Mouse (Mus musculus): ENCODE data around the gene Usp17lb. TPM values are rescaled to one million over a fixed set of nuclear protein-coding genes. Genes with fewer than 3 reads are reported as not detected.
"Not testable (repeated sequence)": the region's sequence is repeated elsewhere in the genome, so short reads cannot be mapped to it uniquely, and the experiment has no call there.

Usp17lb gene
- polyA plus RNA-seq, 1 experiment from 2014 or later: not detected

DNA sequence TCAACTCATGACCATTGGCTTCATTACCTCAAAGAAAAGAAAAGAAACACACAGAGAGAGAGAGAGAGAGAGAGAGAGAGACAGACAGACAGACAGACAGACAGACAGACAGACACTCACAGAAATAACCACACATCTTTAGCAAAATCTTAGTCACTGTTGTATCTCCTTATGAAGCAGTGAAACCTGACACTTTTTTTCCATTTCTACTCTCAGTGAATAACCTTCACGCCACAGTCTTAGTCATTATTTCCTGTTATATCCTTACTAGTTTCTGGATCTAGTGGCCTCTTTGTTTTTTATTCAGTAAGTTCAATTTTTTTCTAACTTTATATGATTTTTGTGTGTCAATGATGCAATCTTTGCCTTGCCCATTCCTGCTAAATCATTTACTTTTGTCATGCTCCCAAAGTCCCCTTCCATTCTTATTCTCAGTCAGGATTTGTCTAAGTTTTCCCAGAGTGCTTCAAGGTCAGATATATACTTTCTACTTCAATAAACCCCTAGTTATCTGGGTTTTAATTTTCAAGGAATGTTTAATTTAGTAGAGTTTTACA lies 1.4 kb upstream of the Usp17lb start:
- Histone ChIP-seq H3K36me3 (ENCODE audit: insufficient read depth, low read length) (no peaks in the 10 kb centered on the region), H3K9me3 (replicated peaks; ENCODE audit: low read length) (no peaks in the 10 kb centered on the region), H3K4me3 (replicated peaks; ENCODE audit: low read depth, low read length) (no peak overlapping the region), H3K4me1 (replicated peaks; ENCODE audit: insufficient read depth, low read length) (no peaks in the 10 kb centered on the region), H3K27me3 (ENCODE audit: insufficient read depth, low read length) (no peaks in the 10 kb centered on the region), H3K4me2 (ENCODE audit: low read length) (no peak overlapping the region), H3K9ac (ENCODE audit: low read depth, low read length) (no peak overlapping the region), H3K27ac (no peak overlapping the region)
- DNase-seq (ENCODE audit: low spot score) (no peak), ATAC-seq (replicated peaks; ENCODE audit: low FRiP score, low read depth) (no peak)
- TF ChIP-seq CTCF (IDR thresholded peaks at IDR 0.05; ENCODE audit: low read depth): no peak
- WGBS: 79% methylated on average over 1 of the region's 1 CpGs

DNA sequence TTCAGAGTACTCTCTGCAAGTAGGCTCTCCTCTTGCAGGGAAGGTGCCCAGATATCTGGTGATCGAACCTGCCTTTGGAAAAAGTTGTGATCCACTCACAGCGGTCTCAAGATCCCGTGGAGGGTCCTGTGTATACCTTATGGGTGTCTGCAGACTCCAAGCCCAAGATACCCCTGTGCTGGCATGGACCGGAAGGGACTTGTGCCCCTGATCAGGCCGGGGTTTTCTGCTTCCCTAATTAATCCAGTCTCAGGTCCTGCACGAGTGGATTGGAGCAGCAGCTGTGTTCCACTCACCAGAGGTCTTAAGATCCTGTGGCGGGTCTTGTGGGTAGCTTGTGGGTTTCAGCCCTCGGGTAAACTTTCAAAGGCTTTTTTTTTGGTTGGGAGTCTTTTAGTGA lies 32.1 kb downstream of the Usp17lb start:
- WGBS: 85% methylated on average over 8 of the region's 8 CpGs

DNA sequence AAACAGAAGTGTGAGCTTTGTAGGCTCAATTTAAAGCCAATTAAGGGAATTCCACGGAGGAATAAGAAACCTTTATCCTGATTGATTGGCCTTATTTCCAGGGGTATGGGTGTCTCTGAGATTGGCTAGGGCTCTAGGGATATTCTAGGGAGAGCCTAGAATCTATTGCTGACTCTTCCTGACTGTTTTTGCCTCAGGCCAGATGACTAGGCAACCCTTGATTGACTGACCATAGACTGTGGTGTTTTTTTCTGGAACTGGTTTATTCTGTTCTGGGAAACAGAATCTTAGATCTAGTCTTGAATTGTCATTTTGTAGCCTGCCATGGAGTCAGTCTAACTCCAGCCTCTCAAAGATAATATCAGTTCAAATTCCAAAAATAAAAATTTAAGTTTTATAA lies 51.6 kb downstream of the Usp17lb start:
- Histone ChIP-seq H3K9ac (ENCODE audit: low read depth, low read length) (no peak overlapping the region), H3K4me1 (replicated peaks; ENCODE audit: insufficient read depth, low read length) (no peaks in the 10 kb centered on the region), H3K27me3 (ENCODE audit: insufficient read depth, low read length) (no peaks in the 10 kb centered on the region), H3K4me2 (ENCODE audit: low read length) (no peak overlapping the region), H3K4me3 (replicated peaks; ENCODE audit: low read depth, low read length) (no peak overlapping the region), H3K27ac (no peak overlapping the region), H3K9me3 (replicated peaks; ENCODE audit: low read length) (no peaks in the 10 kb centered on the region), H3K36me3 (ENCODE audit: insufficient read depth, low read length) (no peaks in the 10 kb centered on the region)
- no peak for ATAC-seq (replicated peaks; ENCODE audit: low FRiP score, low read depth)
- no peak for TF ChIP-seq CTCF (IDR thresholded peaks at IDR 0.05; ENCODE audit: low read depth)
- DNase-seq (ENCODE audit: low spot score): no peak
- 64% methylated on average over 1 of the region's 1 CpGs for WGBS

More for the DNA sequence above, 32.1 kb downstream of the Usp17lb start:
- not testable (repeated sequence) for H3K9me3 ChIP-seq (replicated peaks; ENCODE audit: low read length); H3K4me1 ChIP-seq (replicated peaks; ENCODE audit: insufficient read depth, low read length); DNase-seq (ENCODE audit: low spot score); H3K4me2 ChIP-seq (ENCODE audit: low read length); H3K9ac ChIP-seq (ENCODE audit: low read depth, low read length); H3K4me3 ChIP-seq (replicated peaks; ENCODE audit: low read depth, low read length); H3K27me3 ChIP-seq (ENCODE audit: insufficient read depth, low read length); H3K36me3 ChIP-seq (ENCODE audit: insufficient read depth, low read length); ATAC-seq (replicated peaks; ENCODE audit: low FRiP score, low read depth); H3K27ac ChIP-seq

Other genes with a start within 250 kb of the Usp17lb start
- not detected in 2 replicates for gene Olfr655, start 240.8 kb downstream of the Usp17lb start, polyA plus RNA-seq (2015; fragmentation: Nextera tagmentation; extraction: Ambion mirVana)
- not detected in 2 replicates for gene Olfr656, start 228.6 kb downstream of the Usp17lb start, polyA plus RNA-seq (2015; fragmentation: Nextera tagmentation; extraction: Ambion mirVana)
- gene Olfr657, start 217.8 kb downstream of the Usp17lb start, polyA plus RNA-seq (2015; fragmentation: Nextera tagmentation; extraction: Ambion mirVana): not detected in 2 replicates
- 0.04 TPM in 1 of 2 replicates, not detected in the other for gene Olfr658, start 195.3 kb downstream of the Usp17lb start, polyA plus RNA-seq (2015; fragmentation: Nextera tagmentation; extraction: Ambion mirVana)
- not detected in 2 replicates for gene Olfr659, start 175.8 kb downstream of the Usp17lb start, polyA plus RNA-seq (2015; fragmentation: Nextera tagmentation; extraction: Ambion mirVana)
- not detected in 2 replicates for gene Olfr661, start 156.1 kb downstream of the Usp17lb start, polyA plus RNA-seq (2015; fragmentation: Nextera tagmentation; extraction: Ambion mirVana)
- not detected in 2 replicates for gene Usp17le, start 65.1 kb downstream of the Usp17lb start, polyA plus RNA-seq (2015; fragmentation: Nextera tagmentation; extraction: Ambion mirVana)
- not detected in 2 replicates for gene Usp17la, start 14.4 kb upstream of the Usp17lb start, polyA plus RNA-seq (2015; fragmentation: Nextera tagmentation; extraction: Ambion mirVana)
- not detected in 2 replicates for gene Olfr665, start 35.4 kb upstream of the Usp17lb start, polyA plus RNA-seq (2015; fragmentation: Nextera tagmentation; extraction: Ambion mirVana)
- gene Olfr666, start 53.3 kb upstream of the Usp17lb start, polyA plus RNA-seq (2015; fragmentation: Nextera tagmentation; extraction: Ambion mirVana): not detected in 2 replicates
- gene Olfr667, start 78.9 kb upstream of the Usp17lb start, polyA plus RNA-seq (2015; fragmentation: Nextera tagmentation; extraction: Ambion mirVana): not detected in 2 replicates
- not detected in 2 replicates for gene Olfr668, start 85.5 kb upstream of the Usp17lb start, polyA plus RNA-seq (2015; fragmentation: Nextera tagmentation; extraction: Ambion mirVana)
- not detected in 2 replicates for gene Olfr669, start 91.6 kb upstream of the Usp17lb start, polyA plus RNA-seq (2015; fragmentation: Nextera tagmentation; extraction: Ambion mirVana)
- gene Olfr670, start 120.0 kb upstream of the Usp17lb start, polyA plus RNA-seq (2015; fragmentation: Nextera tagmentation; extraction: Ambion mirVana): not detected in 2 replicates
- gene Olfr671, start 136.5 kb upstream of the Usp17lb start, polyA plus RNA-seq (2015; fragmentation: Nextera tagmentation; extraction: Ambion mirVana): not detected in 2 replicates
- gene Olfr672, start 159.4 kb upstream of the Usp17lb start, polyA plus RNA-seq (2015; fragmentation: Nextera tagmentation; extraction: Ambion mirVana): not detected in 2 replicates
- not detected in 2 replicates for gene Olfr675, start 185.9 kb upstream of the Usp17lb start, polyA plus RNA-seq (2015; fragmentation: Nextera tagmentation; extraction: Ambion mirVana)
- gene Olfr676, start 190.1 kb upstream of the Usp17lb start, polyA plus RNA-seq (2015; fragmentation: Nextera tagmentation; extraction: Ambion mirVana): not detected in 2 replicates
- not detected in 2 replicates for gene Olfr677, start 208.8 kb upstream of the Usp17lb start, polyA plus RNA-seq (2015; fragmentation: Nextera tagmentation; extraction: Ambion mirVana)
- not detected in 2 replicates for gene Olfr678, start 221.9 kb upstream of the Usp17lb start, polyA plus RNA-seq (2015; fragmentation: Nextera tagmentation; extraction: Ambion mirVana)
- gene Olfr679, start 238.6 kb upstream of the Usp17lb start, polyA plus RNA-seq (2015; fragmentation: Nextera tagmentation; extraction: Ambion mirVana): not detected in 2 replicates